Mouse (Mus musculus) heart, embryonic 16.5 days (tissue): ENCODE data around the gene Ccsap. TPM values are rescaled to one million over a fixed set of nuclear protein-coding genes. Genes with fewer than 3 reads are reported as not detected.

Experiments
- ATAC-seq: fragments of 200-750 bp; cut with Nextera tagmentation; replicated peaks from 2 replicates; pipeline ENCODE4 v1.8.0; 2017; ENCODE audit warnings: moderate number of reproducible peaks; ENCODE audit not compliant: insufficient read depth, low FRiP score; ENCODE audit errors: extremely low read depth
- H3K27ac ChIP-seq: fragments of 300-500 bp; sonication (generic); 2 replicates; pipeline ENCODE4 v1.5.1; 2014; ENCODE audit warnings: mild to moderate bottlenecking, low read length, control low read depth, moderate library complexity
- H3K27me3 ChIP-seq: fragments of 300-500 bp; sonication (generic); 2 replicates; pipeline ENCODE4 v1.6.1; 2014; ENCODE audit warnings: low read length, mixed read lengths; ENCODE audit not compliant: control insufficient read depth, insufficient read depth
- H3K36me3 ChIP-seq: fragments of 300-500 bp; sonication (generic); 2 replicates; pipeline ENCODE4 v1.6.1; 2014; ENCODE audit not compliant: control insufficient read depth, insufficient read depth
- H3K4me1 ChIP-seq: fragments of 300-500 bp; sonication (generic); 2 replicates; pipeline ENCODE4 v1.6.1; 2014; ENCODE audit warnings: low read length, mixed read lengths; ENCODE audit not compliant: control insufficient read depth, insufficient read depth
- H3K4me2 ChIP-seq: fragments of 300-500 bp; sonication (generic); 2 replicates; pipeline ENCODE4 v1.6.1; 2014; ENCODE audit warnings: low read depth, mild to moderate bottlenecking, control low read depth, low read length
- H3K4me3 ChIP-seq: fragments of 300-500 bp; sonication (generic); 2 replicates; pipeline ENCODE4 v1.5.1; 2014; ENCODE audit warnings: mild to moderate bottlenecking, control low read depth, low read length
- H3K9ac ChIP-seq: fragments of 300-500 bp; sonication (generic); 2 replicates; pipeline ENCODE4 v1.6.1; 2014; ENCODE audit warnings: low read length, control low read depth
- H3K9me3 ChIP-seq: fragments of 300-500 bp; sonication (generic); replicated peaks from 2 replicates; pipeline ENCODE4 v1.6.1; 2016; ENCODE audit warnings: low read length; ENCODE audit not compliant: control insufficient read depth
- whole genome bisulfite sequencing: fragments of 180-500 bp; shearing (Covaris S2); extraction: QIAGEN DNeasy Blood & Tissue Kit; methylation state at CpG from one replicate; pipeline ENCODE4 v1.1.7; 2014; 5-methylcytosine and 5-hydroxymethylcytosine counted together
- polyA plus RNA-seq: library from polyadenylated mRNA; unstranded; fragments of >200 nt; fragmentation: Nextera tagmentation; extraction: Ambion mirVana; gene quantifications from 2 replicates; pipeline ENCODE4 v1.2.1, GENCODE M21; 2015

Ccsap gene
- polyA plus RNA-seq, 1 experiment from 2014 or later: 2.7 TPM

GRCm38 (mm10) chr8:123836354-123836753, 23.7 kb downstream of the Ccsap start:
- Histone ChIP-seq H3K27ac (no peak overlapping the region), H3K4me2 (no peak overlapping the region), H3K36me3 (peaks cover 17% of the 10 kb centered on the region), H3K27me3 (no peaks in the 10 kb centered on the region), H3K4me3 (no peak overlapping the region), H3K9me3 (no peaks in the 10 kb centered on the region), H3K9ac (no peak overlapping the region), H3K4me1 (no peaks in the 10 kb centered on the region)
- ATAC-seq: no peak
- WGBS: 81% methylated on average over 6 of the region's 6 CpGs

DNA sequence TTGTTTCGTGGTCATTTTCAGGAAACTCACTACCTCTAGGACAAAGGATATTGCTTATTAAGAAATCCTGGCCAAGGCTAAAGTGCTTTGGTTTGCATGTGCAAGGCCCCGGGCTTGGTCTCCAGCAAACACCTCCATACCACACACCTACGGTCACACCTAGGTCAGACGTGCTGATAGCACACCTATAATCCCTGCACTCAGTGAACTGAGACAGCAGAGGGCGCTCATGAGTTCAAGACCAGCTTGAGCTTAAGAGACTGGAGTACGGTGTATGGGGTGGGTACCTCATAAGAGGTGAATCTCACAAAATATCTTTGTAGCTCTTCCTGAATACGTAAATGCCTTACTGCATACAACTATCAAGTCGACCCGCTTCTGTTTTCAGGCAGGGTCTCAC, 24.6 kb downstream of the Ccsap start:
- no peak for ATAC-seq
- no peak overlapping the region for H3K4me3 ChIP-seq
- H3K4me2 ChIP-seq: no peak overlapping the region
- no peaks in the 10 kb centered on the region for H3K27me3 ChIP-seq
- H3K9ac ChIP-seq: no peak overlapping the region
- WGBS: 54% methylated on average over 9 of the region's 9 CpGs
- no peaks in the 10 kb centered on the region for H3K9me3 ChIP-seq
- H3K36me3 ChIP-seq: peaks cover 16% of the 10 kb centered on the region
- H3K4me1 ChIP-seq: no peaks in the 10 kb centered on the region
- no peak overlapping the region for H3K27ac ChIP-seq

- Histone ChIP-seq H3K27ac (no peak overlapping the region), H3K4me2 (no peak overlapping the region), H3K9ac (no peak overlapping the region), H3K4me1 (no peaks in the 10 kb centered on the region), H3K27me3 (no peaks in the 10 kb centered on the region), H3K36me3 (peaks cover 23% of the 10 kb centered on the region), H3K4me3 (no peak overlapping the region), H3K9me3 (no peaks in the 10 kb centered on the region)
- WGBS: 95% methylated on average over 4 of the region's 4 CpGs
- no peak for ATAC-seq
These were observed 27.3 kb downstream of the Ccsap start for GRCm38 (mm10) chr8:123832757-123833156.

DNA sequence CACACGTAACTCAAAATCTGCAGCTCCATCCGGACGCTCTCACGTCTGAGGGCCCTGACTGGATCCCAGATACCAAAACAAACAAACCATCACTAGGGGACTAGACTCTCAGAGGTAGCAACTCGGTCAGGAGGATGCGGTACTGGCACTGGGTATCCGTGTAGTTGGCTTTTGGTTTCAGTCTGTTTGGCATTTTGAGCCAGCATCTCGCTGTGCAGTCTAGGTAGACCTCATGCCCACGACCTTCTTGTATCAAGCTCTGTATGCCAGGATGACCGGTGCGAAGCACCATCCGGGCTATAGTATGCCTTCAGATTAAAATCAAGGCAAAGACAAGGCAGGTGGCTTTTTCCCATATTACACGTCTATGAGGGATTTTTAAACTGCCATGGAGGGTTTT, 32.5 kb downstream of the Ccsap start:
- H3K36me3 ChIP-seq: peaks cover 14% of the 10 kb centered on the region
- H3K9ac ChIP-seq: no peak overlapping the region
- H3K9me3 ChIP-seq: 0 out of 2 replicates have a peak, but pooled peaks cover 3% of the 10 kb centered on the region
- no peak overlapping the region for H3K4me2 ChIP-seq
- WGBS: 90% methylated on average over 13 of the region's 13 CpGs
- H3K4me3 ChIP-seq: no peak overlapping the region
- no peaks in the 10 kb centered on the region for H3K27me3 ChIP-seq
- no peak for ATAC-seq
- H3K4me1 ChIP-seq: no peaks in the 10 kb centered on the region
- H3K27ac ChIP-seq: no peak overlapping the region

DNA sequence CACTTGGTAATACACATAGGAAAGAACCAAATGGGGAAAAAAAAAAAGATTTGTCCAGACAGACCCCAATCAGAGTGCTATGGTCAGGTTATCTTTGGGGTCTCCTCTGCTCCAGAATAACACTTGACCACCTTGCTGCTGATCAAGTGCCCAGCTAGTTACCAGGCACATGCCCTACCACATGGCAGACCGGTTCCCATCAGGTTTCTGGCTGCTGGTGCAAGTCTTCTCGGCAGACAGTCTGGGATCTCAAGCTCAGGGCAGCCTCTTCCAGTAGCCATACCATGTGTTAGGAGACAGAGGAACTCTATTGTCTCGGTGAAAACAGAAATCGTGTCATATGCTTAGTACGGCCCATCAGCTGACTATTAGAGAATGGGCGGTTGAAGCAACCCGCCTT, 33.3 kb downstream of the Ccsap start:
- 87% methylated on average over 7 of the region's 7 CpGs for WGBS
- H3K27ac ChIP-seq: no peak overlapping the region
- no peak for ATAC-seq
- H3K36me3 ChIP-seq: peaks cover 12% of the 10 kb centered on the region
- H3K4me2 ChIP-seq: no peak overlapping the region
- H3K9ac ChIP-seq: no peak overlapping the region
- no peaks in the 10 kb centered on the region for H3K4me1 ChIP-seq
- no peak overlapping the region for H3K4me3 ChIP-seq
- H3K27me3 ChIP-seq: no peaks in the 10 kb centered on the region
- 0 out of 2 replicates have a peak, but pooled peaks cover 3% of the 10 kb centered on the region for H3K9me3 ChIP-seq

GRCm38 (mm10) chr8:123826001-123826400, 34.0 kb downstream of the Ccsap start:
- Histone ChIP-seq H3K36me3 (peaks cover 12% of the 10 kb centered on the region), H3K27ac (no peak overlapping the region), H3K4me1 (no peaks in the 10 kb centered on the region), H3K27me3 (no peaks in the 10 kb centered on the region), H3K9me3 (0 out of 2 replicates have a peak, but pooled peaks cover 3% of the 10 kb centered on the region), H3K4me2 (no peak overlapping the region), H3K9ac (no peak overlapping the region), H3K4me3 (no peak overlapping the region)
- WGBS: 62% methylated on average over 9 of the region's 9 CpGs
- ATAC-seq: no peak

- WGBS: 74% methylated on average over 18 of the region's 18 CpGs
- Histone ChIP-seq H3K36me3 (peaks cover 7% of the 10 kb centered on the region), H3K4me1 (no peaks in the 10 kb centered on the region), H3K9ac (no peak overlapping the region), H3K4me2 (no peak overlapping the region), H3K4me3 (no peak overlapping the region), H3K27me3 (no peaks in the 10 kb centered on the region), H3K27ac (no peak overlapping the region), H3K9me3 (0 out of 2 replicates have a peak, but pooled peaks cover 3% of the 10 kb centered on the region)
- no peak for ATAC-seq
These were observed 36.4 kb downstream of the Ccsap start for GRCm38 (mm10) chr8:123823532-123824123.

DNA sequence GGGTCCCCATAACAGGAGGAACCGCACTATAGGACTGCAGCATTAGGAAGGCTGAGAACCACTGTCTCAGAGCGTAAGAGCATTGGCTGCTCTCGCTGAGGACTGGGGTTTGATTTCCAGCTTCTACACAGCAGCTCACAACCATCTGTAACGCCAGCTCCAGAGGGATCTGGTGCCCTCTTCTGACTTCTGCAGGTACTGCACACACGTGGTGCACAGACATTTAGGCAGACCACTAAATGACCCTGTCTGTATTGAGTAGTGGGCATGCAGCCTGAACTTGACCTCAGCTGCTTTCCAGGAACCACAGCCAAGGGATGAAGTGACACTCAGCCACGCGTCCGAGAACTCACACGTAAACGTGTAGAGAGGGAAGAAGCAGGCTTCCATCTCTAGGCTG, 36.9 kb downstream of the Ccsap start:
- Histone ChIP-seq H3K27ac (no peak overlapping the region), H3K4me1 (no peaks in the 10 kb centered on the region), H3K27me3 (no peaks in the 10 kb centered on the region), H3K9ac (no peak overlapping the region), H3K4me3 (no peak overlapping the region), H3K4me2 (no peak overlapping the region), H3K9me3 (0 out of 2 replicates have a peak, but pooled peaks cover 3% of the 10 kb centered on the region), H3K36me3 (peaks cover 7% of the 10 kb centered on the region)
- ATAC-seq: no peak
- 92% methylated on average over 10 of the region's 10 CpGs for WGBS

- Histone ChIP-seq H3K27ac (no peak overlapping the region), H3K4me1 (no peaks in the 10 kb centered on the region), H3K9ac (no peak overlapping the region), H3K36me3 (no peaks in the 10 kb centered on the region), H3K4me3 (no peak overlapping the region), H3K27me3 (no peaks in the 10 kb centered on the region), H3K9me3 (peaks cover 6% of the 10 kb centered on the region; the same call in 1 of the 2 replicates), H3K4me2 (no peak overlapping the region)
- ATAC-seq: no peak
- 92% methylated on average over 6 of the region's 6 CpGs for WGBS
These were observed 39.2 kb downstream of the Ccsap start for GRCm38 (mm10) chr8:123820780-123821179.
